Mouse (Mus musculus) MEL-GATA-1-ER (cell line): Measurements from ENCODE around the gene Gm45140.
A peak's percentile ranks its signal among the peaks of the same experiment; 100 is the strongest.

ENCODE experiments used
- DNase-seq: peaks from one replicate; pipeline ENCODE4 v3.0.0-alpha.2; 2012; ENCODE audit warnings: low read depth; ENCODE audit errors: extremely low read depth

Gene Gm45140

GRCm38 (mm10) chr6:87742804-87743203 is 92.8 kb downstream of the Gm45140 start:
- no peak for DNase-seq

DNA sequence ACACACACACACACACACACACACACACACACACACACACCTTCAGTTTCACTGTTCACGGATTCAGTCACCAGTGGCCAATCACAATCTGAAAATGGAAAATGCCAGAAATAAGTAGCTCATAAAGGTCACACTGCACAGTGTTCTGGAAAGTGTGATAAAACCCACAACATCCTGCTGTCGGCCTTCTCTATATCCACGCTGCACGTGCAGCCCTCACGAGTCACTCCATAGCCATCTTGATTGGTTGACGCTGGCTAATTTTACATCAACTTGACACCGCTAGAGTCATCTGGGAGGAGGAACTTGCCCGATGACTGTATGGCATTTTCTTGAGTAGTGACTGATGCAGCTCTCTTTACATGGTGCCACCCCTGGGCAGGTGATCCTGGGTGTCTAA is 93.6 kb downstream of the Gm45140 start:
- no peak for DNase-seq

- peak; percentile 82 for DNase-seq
Measured at GRCm38 (mm10) chr6:87740496-87740895, 95.1 kb downstream of the Gm45140 start.

GRCm38 (mm10) chr6:87739898-87740297 is 95.7 kb downstream of the Gm45140 start:
- DNase-seq = no peak
